Mouse (Mus musculus): ENCODE results near the gene Zc3h18.

DNA sequence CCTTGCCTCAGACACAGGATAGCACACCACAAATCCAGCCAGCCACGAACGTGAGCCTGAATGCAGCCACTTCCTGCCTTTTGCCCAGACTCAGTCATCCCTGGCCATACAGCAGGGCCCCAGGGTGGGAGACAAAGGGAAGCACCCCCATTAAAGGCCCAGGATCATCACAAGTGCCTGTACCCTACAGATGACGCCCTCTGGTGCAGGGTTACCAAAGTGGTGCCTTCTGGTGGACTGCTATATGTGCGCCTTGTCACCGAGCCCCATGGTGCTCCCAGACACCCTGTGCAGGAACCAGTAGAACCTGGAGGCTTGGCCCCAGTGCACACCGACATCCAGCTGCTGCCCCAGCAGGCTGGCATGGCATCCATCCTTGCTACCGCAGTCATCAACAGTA, 42.9 kb upstream of the Zc3h18 start:
- TF ChIP-seq CTCF (IDR thresholded peaks at IDR 0.05; ENCODE audit: borderline replicate concordance, control insufficient read depth, extremely low read depth, insufficient read depth, low read length, poor library complexity) = no peak
- TF ChIP-seq POLR2A (IDR thresholded peaks at IDR 0.05; ENCODE audit: control insufficient read depth, extremely low read depth, insufficient read depth, low read length, poor library complexity) = no peak

Data from thymus, adult 2 months (tissue).